Mouse (Mus musculus) small intestine, adult 2 months (tissue): ENCODE measurements around the gene Trpm4.

Source experiments
- CTCF ChIP-seq: fragments of 200-500 bp; IDR thresholded peaks from 2 replicates; pipeline ENCODE4 v1.5.1; 2012; ENCODE audit warnings: low read depth, mild to moderate bottlenecking, control low read depth, inconsistent platforms, low read length, moderate library complexity, mixed read lengths; ENCODE audit not compliant: insufficient replicate concordance, insufficient read length; ENCODE audit errors: extremely low read depth
- POLR2A ChIP-seq: fragments of 200-500 bp; IDR thresholded peaks from 2 replicates; pipeline ENCODE4 v1.6.1; 2012; ENCODE audit warnings: low read depth, mild to moderate bottlenecking, control low read depth, inconsistent platforms, low read length, moderate library complexity

- TF ChIP-seq POLR2A (0 out of 2 replicates have a peak, but pooled peaks have one; percentile 17), CTCF (no peak)
Measured at GRCm38 (mm10) chr7:45338161-45338911, 4.8 kb upstream of the Trpm4 start.
